In genomic region chr14:121611533-121611932, GRCm38 (mm10) we compare ENCODE assay signal across 27 mouse cellular contexts.
DNase-seq lines count a peak whose midpoint lies in the region; ATAC-seq and TF ChIP-seq lines count a peak whose summit lies in the region.
"Had no signal": no experiment of that assay in that cellular context is flagged by ENCODE, and none has a peak within 500 bp of the region (broad histone marks: within the 10 kb centered on the region; RNA-seq: fewer than 3 reads in every experiment).

No protein-coding gene starts in this region.

- no peaks in the 10 kb centered on the region; the same call in 1 of the 2 replicates for H3K36me3 ChIP-seq in intestine, embryonic 15.5 days
- H3K36me3 ChIP-seq in myocyte (ENCODE audit: control insufficient read depth, insufficient read depth): no peaks in the 10 kb centered on the region
- H3K36me3 ChIP-seq: embryonic facial prominence, embryonic 10.5 days; embryonic facial prominence, embryonic 13.5 days; forebrain, embryonic 12.5 days; hindbrain, embryonic 12.5 days had no signal

- DNase-seq in heart, adult 11 months: peak; percentile 68
- DNase-seq in heart, adult 18-20 months: no peak
- no peak for DNase-seq in frontal cortex, postnatal 14 days (ENCODE audit: low spot score in 2 of 2)
- DNase-seq in gastrocnemius, adult 18-20 months (ENCODE audit: low spot score): no peak
- DNase-seq: adrenal gland, adult 8-10 months; adrenal gland, postnatal 25 days; B cell, adult 2 months; cerebellum, adult 11-12 months; cerebellum, adult 8-10 months; cerebellum, postnatal 10 days; cerebellum, postnatal 36 days; embryo, embryonic 11 days; gastrocnemius, adult 2 months; gastrocnemius, postnatal 14 days had no signal

- H3K27ac ChIP-seq in intestine, embryonic 15.5 days: no peak overlapping the region
- H3K27ac ChIP-seq: embryonic facial prominence, embryonic 10.5 days; embryonic facial prominence, embryonic 13.5 days; forebrain, embryonic 12.5 days; forebrain, embryonic 15.5 days; gastrocnemius, adult 2 months; hindbrain, embryonic 12.5 days; hindbrain, embryonic 15.5 days had no signal

- no peaks in the 10 kb centered on the region for H3K4me1 ChIP-seq in intestine, embryonic 15.5 days (replicated peaks)
- H3K4me1 ChIP-seq: forebrain, embryonic 15.5 days; hindbrain, embryonic 15.5 days had no signal

- H3K4me2 ChIP-seq in intestine, embryonic 15.5 days (replicated peaks): no peak overlapping the region
- no peak overlapping the region for H3K4me2 ChIP-seq in myocyte (ENCODE audit: low read depth)
- H3K4me2 ChIP-seq: embryonic facial prominence, embryonic 13.5 days; forebrain, embryonic 12.5 days; forebrain, embryonic 15.5 days; heart, embryonic 11.5 days; hindbrain, embryonic 12.5 days; hindbrain, embryonic 15.5 days had no signal

- no peak overlapping the region for H3ac ChIP-seq in myocyte (ENCODE audit: control insufficient read depth, insufficient read length)

- no peaks in the 10 kb centered on the region for H3K27me3 ChIP-seq in intestine, embryonic 15.5 days (replicated peaks)
- H3K27me3 ChIP-seq in myocyte (ENCODE audit: control insufficient read depth, insufficient read depth, insufficient read length): no peaks in the 10 kb centered on the region
- H3K27me3 ChIP-seq: embryonic facial prominence, embryonic 13.5 days; forebrain, embryonic 12.5 days; forebrain, embryonic 15.5 days; hindbrain, embryonic 12.5 days; hindbrain, embryonic 15.5 days had no signal

- H3K79me2 ChIP-seq in myocyte (ENCODE audit: control insufficient read depth, insufficient read depth): no peaks in the 10 kb centered on the region

- no peaks in the 10 kb centered on the region for H3K9me3 ChIP-seq in intestine, embryonic 15.5 days
- H3K9me3 ChIP-seq: embryonic facial prominence, embryonic 10.5 days; embryonic facial prominence, embryonic 13.5 days; forebrain, embryonic 12.5 days; forebrain, embryonic 15.5 days; hindbrain, embryonic 12.5 days; hindbrain, embryonic 15.5 days had no signal

- H3K9ac ChIP-seq in intestine, embryonic 15.5 days: no peak overlapping the region
- H3K9ac ChIP-seq: embryonic facial prominence, embryonic 13.5 days; forebrain, embryonic 12.5 days; forebrain, embryonic 15.5 days; hindbrain, embryonic 12.5 days; hindbrain, embryonic 15.5 days had no signal

- ATAC-seq in intestine, embryonic 15.5 days: peak; percentile 54
- ATAC-seq in granulocyte monocyte progenitor cell, adult 5-6 weeks (replicated peaks; ENCODE audit: poor library complexity, severe bottlenecking): no peak
- ATAC-seq: activated CD4-positive, CD25-positive, alpha-beta regulatory T cell, adult 4 months; CD4-positive, CD25-positive, alpha-beta regulatory T cell, adult 4 months; forebrain, embryonic 15.5 days had no signal

- WGBS in intestine, embryonic 15.5 days: 74% methylated on average over 4 of the region's 4 CpGs

- TF ChIP-seq POLR2A in myocyte (IDR thresholded peaks at IDR 0.05; ENCODE audit: insufficient read length, low read depth): no peak

- H3K4me3 ChIP-seq in intestine, embryonic 15.5 days (replicated peaks): no peak overlapping the region
- no peak overlapping the region for H3K4me3 ChIP-seq in myocyte
- H3K4me3 ChIP-seq: embryonic facial prominence, embryonic 10.5 days; embryonic facial prominence, embryonic 13.5 days; erythroblast, embryonic 14.5 days; forebrain, embryonic 12.5 days; forebrain, embryonic 15.5 days; gastrocnemius, adult 2 months; hindbrain, embryonic 12.5 days; hindbrain, embryonic 15.5 days had no signal

TF ChIP-seq in myocyte, 11 proteins besides CTCF, POLR2A, EP300 and RAD21:
- TF ChIP-seq CEBPB (IDR thresholded peaks at IDR 0.05; ENCODE audit: insufficient read depth, poor library complexity, severe bottlenecking): no peak
- peak; percentile 16 for TF ChIP-seq USF1 (IDR thresholded peaks at IDR 0.05; ENCODE audit: low read depth)
